Mouse (Mus musculus): ENCODE data around the gene Rfx1. TPM values are rescaled to one million over a fixed set of nuclear protein-coding genes. Genes with fewer than 3 reads are reported as not detected.

The Rfx1 gene
- polyA plus RNA-seq, 1 experiment from 2014 or later, result 8.4 TPM

DNA sequence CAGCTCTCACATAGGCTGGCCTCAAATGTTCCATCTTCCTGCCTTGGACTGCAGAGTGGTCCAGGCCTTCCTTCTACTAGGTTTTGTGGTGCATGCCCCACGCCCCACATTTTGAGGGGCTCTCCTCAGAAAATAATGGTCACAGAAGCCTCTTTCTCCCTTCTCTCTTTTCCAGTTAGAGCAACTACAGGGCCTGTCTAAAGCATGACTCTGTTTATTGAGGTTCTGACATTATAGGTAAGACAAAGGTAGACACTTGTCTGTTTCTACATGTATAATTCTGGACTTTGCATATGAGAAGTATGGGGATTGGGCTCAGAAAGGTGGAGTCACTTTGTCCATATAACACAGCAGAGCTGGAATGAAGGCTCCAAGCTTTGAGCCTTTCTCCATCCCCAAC lies 1.6 kb upstream of the Rfx1 start, which contains the start of gene Gm10643:
Gene Gm10643 (minus strand): TSS at position 101 of the 400 bp plus-strand sequence.
- H3K27ac ChIP-seq, result peak within 1 kb of the TSS; percentile 76
- no peak for ATAC-seq (ENCODE audit: low FRiP score)
- peak within 1 kb of the TSS; percentile 78 for H3K4me3 ChIP-seq (replicated peaks)
- peak within 1 kb of the TSS; percentile 68 for H3K9ac ChIP-seq
- no peaks in the 10 kb centered on the region for H3K9me3 ChIP-seq
- peak within 1 kb of the TSS; percentile 73 for H3K4me2 ChIP-seq
- 100% methylated on average over 1 of the region's 1 CpGs for WGBS
- peaks cover 25% of the 10 kb centered on the region for H3K4me1 ChIP-seq
- no peaks in the 10 kb centered on the region for H3K36me3 ChIP-seq (replicated peaks)
- no peaks in the 10 kb centered on the region for H3K27me3 ChIP-seq

DNA sequence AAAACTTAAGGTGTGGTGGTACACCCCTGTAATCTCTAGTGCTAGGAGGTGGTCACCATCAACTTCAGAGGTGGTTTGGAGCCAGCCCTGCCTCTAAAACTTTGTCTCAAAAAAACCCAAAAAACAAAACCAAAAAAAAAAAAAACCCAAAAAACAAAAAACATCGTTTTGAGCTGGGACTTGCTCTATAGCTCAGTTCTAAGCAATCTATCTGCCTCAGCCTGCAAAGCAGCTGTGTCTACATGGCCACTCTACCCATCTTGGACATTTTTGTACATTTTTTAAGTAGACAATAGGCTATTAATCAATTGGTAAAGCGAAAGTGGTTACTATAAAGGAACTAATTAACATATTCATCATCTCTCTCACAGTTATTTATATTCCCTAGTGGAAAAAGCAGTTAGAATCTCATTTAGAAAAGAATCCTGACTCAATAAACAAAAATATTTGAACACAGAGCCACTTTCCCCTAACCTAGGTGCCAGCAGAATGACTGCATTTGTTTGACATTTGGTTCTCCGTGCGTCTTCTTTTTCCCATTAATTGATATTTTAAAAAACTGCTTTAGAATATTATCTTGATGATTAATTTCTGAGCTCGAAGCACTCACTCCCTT lies 1.1 kb upstream of the Rfx1 start:
- no peak for ATAC-seq (ENCODE audit: low FRiP score)
- H3K4me1 ChIP-seq, result peaks cover 27% of the 10 kb centered on the region
- 30% methylated on average over 5 of the region's 5 CpGs for WGBS
- peak overlapping the region; percentile 68 for H3K9ac ChIP-seq
- H3K4me2 ChIP-seq, result peak overlapping the region; percentile 73
- H3K9me3 ChIP-seq, result no peaks in the 10 kb centered on the region
- peak overlapping the region; percentile 78 for H3K4me3 ChIP-seq (replicated peaks)
- H3K27ac ChIP-seq, result peak overlapping the region; percentile 76; the same call in 1 of the 2 replicates
- no peaks in the 10 kb centered on the region for H3K36me3 ChIP-seq (replicated peaks)
- no peaks in the 10 kb centered on the region for H3K27me3 ChIP-seq

DNA sequence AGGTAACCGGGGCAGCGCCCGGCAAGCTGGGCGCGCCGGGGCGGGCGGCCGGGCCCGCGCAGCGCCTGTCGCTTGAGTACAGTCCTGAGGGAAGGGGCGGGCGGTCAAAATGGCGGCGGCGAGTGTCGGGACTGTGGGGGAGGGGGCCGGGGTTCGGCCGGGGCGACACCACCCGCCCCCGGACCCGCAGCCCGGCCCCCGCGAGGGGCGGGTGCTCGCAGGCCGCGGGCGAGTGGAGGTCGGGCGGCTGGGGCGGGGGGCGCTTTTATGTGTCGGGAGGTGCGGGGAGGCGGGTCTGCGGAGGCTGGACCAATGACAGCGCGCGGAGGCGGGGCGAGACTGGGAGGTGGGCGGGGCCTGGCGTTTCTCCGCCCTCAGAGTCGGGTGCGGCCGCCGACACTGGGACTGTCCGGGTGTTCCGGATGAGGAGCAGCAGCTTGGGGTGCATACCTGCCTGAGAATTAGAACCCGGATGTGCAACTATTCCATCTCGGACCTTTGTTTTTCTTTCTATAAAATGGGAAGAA lies 476 bp downstream of the Rfx1 start:
- WGBS, result under 1% methylated on average over 55 of the region's 58 CpGs
- Histone ChIP-seq H3K4me3 (replicated peaks) (peak overlapping the region; percentile 78), H3K27ac (peak overlapping the region; percentile 96), H3K4me1 (peaks cover 37% of the 10 kb centered on the region), H3K27me3 (no peaks in the 10 kb centered on the region), H3K4me2 (peak overlapping the region; percentile 39), H3K9ac (peak overlapping the region; percentile 81), H3K36me3 (replicated peaks) (no peaks in the 10 kb centered on the region), H3K9me3 (no peaks in the 10 kb centered on the region)
- peak; percentile 70 for ATAC-seq (ENCODE audit: low FRiP score)

DNA sequence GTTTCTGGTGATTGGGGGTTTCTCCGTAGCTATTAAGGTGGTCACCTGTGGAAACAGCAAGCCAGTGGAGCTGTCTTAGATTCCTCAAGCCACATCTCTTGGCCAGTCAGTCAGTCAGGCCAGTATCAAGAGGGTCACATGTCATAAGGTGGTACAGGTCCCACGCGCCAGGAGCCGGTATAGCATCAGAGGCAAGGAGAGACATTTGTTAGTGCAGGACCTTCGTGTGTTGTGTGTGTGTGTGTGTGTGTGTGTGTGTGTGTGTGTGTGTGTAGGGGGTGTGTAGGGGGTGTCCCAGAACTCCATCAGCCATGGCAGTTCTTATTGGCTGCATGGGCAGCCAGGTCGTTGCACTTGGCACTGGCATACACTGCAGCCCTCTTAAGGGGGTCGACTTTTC lies 1.3 kb downstream of the Rfx1 start:
- Histone ChIP-seq H3K9me3 (no peaks in the 10 kb centered on the region), H3K4me3 (replicated peaks) (peak overlapping the region; percentile 78), H3K36me3 (replicated peaks) (no peaks in the 10 kb centered on the region), H3K4me1 (peaks cover 45% of the 10 kb centered on the region), H3K9ac (peak overlapping the region; percentile 38; the same call in 1 of the 2 replicates), H3K27ac (no peak overlapping the region), H3K27me3 (no peaks in the 10 kb centered on the region), H3K4me2 (peak overlapping the region; percentile 39)
- ATAC-seq (ENCODE audit: low FRiP score), result no peak
- WGBS, result 89% methylated on average over 7 of the region's 7 CpGs

DNA sequence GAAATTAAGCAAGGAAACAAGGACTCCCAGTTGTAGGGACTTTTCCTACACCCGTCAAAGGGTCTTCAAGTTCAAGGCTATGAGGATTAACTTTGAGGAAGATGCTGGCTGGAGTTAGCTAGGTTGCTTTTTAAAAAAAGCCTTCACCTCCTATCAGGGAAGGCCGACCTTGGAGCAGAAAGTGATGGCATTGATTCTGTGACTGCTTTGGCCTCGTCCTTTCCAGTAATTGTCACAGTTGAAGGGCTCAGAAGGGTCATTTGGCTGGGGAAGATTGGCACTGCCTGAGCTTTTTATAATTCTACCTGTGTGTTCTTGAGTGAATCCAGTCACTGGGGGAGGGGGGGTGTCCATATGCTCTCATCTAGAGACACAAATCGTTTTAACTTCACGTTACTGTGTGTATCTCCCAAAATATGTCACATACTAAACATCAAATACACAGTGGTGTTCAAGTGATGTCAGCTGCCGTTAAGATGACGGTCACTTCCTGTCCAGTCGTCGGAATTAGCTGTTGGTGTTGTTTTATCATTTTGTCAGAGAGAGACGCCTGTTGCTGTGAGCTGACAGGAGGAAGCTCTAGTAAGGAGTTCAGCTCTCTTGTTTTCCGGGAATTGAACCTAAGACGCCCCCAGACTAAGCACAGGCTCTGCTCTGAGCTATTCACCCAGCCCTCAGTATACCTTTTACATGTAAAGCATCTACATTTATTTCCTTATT lies 1.8 kb downstream of the Rfx1 start:
- WGBS, result 84% methylated on average over 12 of the region's 12 CpGs
- Histone ChIP-seq H3K9me3 (no peaks in the 10 kb centered on the region), H3K9ac (no peak overlapping the region), H3K4me2 (no peak overlapping the region), H3K27ac (no peak overlapping the region), H3K4me3 (replicated peaks) (no peak overlapping the region), H3K4me1 (peaks cover 51% of the 10 kb centered on the region), H3K27me3 (no peaks in the 10 kb centered on the region), H3K36me3 (replicated peaks) (no peaks in the 10 kb centered on the region)
- no peak for ATAC-seq (ENCODE audit: low FRiP score)

DNA sequence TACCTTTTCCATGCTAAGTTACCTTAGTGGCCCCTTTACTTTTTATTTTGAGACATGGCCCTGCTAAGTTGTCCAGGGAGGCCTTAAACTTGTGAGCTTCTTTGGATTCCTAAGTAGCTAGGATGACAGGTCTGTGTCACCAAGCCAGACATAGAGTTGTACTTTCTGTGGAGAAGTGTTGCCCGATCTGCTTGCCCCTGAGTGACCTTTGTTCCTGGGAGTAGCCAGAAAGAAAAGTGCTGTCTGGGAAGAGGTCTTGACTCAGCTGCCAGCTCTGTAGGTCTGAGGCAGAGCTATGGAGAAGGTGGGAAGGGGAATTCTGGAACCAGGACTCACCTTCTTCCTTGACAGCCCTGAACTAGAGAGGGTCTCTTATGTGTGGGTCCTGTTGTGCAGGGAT lies 2.5 kb downstream of the Rfx1 start:
- WGBS, result 58% methylated on average over 1 of the region's 1 CpGs
- Histone ChIP-seq H3K27ac (0 out of 2 replicates have a peak overlapping the region, but pooled peaks have one; percentile 19), H3K4me2 (no peak overlapping the region), H3K4me3 (replicated peaks) (no peak overlapping the region), H3K27me3 (no peaks in the 10 kb centered on the region), H3K4me1 (peaks cover 58% of the 10 kb centered on the region), H3K9ac (no peak overlapping the region), H3K36me3 (replicated peaks) (0 out of 2 replicates have a peak, but pooled peaks cover 1% of the 10 kb centered on the region), H3K9me3 (no peaks in the 10 kb centered on the region)
- no peak for ATAC-seq (ENCODE audit: low FRiP score)

DNA sequence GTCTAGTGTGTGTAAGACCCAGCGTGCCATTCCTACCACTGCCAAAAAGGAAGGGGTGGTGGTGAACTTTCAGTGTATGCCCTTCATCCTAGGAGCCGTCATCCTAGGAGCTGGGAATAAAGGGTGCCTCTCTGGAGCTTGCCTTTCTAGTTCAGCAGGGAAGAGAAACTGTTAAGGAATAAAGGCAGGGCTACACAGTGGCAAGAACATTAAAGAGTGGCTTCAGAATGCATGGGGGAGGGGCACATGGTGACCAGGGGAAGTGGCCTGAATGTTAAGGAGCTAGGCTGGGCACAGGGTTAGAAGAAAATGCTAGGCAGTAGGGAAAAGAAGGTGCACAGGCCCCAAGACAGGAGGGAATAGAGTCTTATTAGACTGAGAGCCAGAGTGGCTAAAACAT lies 3.1 kb downstream of the Rfx1 start:
- no peak for ATAC-seq (ENCODE audit: low FRiP score)
- no peaks in the 10 kb centered on the region for H3K9me3 ChIP-seq
- H3K4me2 ChIP-seq, result no peak overlapping the region
- H3K27me3 ChIP-seq, result no peaks in the 10 kb centered on the region
- H3K9ac ChIP-seq, result no peak overlapping the region
- peak overlapping the region; percentile 19; the same call in 1 of the 2 replicates for H3K27ac ChIP-seq
- peaks cover 7% of the 10 kb centered on the region; the same call in 1 of the 2 replicates for H3K36me3 ChIP-seq (replicated peaks)
- WGBS, result 46% methylated on average over 2 of the region's 2 CpGs
- peaks cover 63% of the 10 kb centered on the region for H3K4me1 ChIP-seq
- H3K4me3 ChIP-seq (replicated peaks), result no peak overlapping the region

DNA sequence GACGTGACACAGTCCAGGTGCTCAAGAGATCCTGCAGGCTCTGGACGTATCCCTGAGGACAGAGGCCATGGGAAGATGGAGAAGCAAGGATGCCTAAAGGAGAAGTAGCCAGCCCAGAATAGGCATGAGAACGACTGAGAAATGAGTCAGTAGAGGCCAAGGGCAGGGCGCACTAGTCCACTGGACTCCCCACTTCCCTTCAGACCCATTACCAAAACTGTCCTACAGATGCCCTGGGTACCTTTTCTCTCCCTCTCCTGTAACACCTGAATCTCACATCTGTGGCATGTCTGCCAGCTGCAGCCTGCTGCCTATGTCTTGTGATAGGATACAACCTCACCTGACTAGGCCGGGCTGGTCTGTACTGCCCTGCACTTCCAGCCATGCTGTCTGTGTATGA lies 3.6 kb downstream of the Rfx1 start:
- Histone ChIP-seq H3K27me3 (no peaks in the 10 kb centered on the region), H3K27ac (0 out of 2 replicates have a peak overlapping the region, but pooled peaks have one; percentile 19), H3K4me2 (no peak overlapping the region), H3K4me3 (replicated peaks) (no peak overlapping the region), H3K36me3 (replicated peaks) (peaks cover 12% of the 10 kb centered on the region; the same call in 1 of the 2 replicates), H3K9me3 (no peaks in the 10 kb centered on the region), H3K9ac (no peak overlapping the region), H3K4me1 (peaks cover 63% of the 10 kb centered on the region)
- ATAC-seq (ENCODE audit: low FRiP score), result no peak
- WGBS, result 89% methylated on average over 5 of the region's 5 CpGs

DNA sequence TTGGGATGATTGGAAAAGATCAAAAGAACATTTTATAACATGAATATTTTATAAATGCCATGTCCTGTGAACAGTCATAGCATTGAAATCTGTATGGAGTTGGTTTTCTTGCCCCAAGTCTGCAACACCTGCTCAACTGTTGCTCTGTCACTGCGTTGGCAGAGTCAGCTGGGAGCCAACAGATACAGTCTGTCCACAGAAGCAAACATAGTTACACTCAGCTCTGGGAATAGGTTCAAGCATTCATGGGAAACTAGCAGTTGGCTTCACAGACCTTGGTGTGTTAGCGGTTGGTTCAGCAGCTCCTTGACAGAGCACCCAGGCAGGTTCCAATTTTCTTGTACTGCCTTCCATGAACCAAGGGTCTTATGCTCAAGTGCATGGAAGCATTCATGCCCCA lies 4.0 kb downstream of the Rfx1 start:
- no peak for ATAC-seq (ENCODE audit: low FRiP score)
- no peaks in the 10 kb centered on the region for H3K9me3 ChIP-seq
- no peak overlapping the region for H3K4me2 ChIP-seq
- 91% methylated on average over 2 of the region's 2 CpGs for WGBS
- H3K27me3 ChIP-seq, result no peaks in the 10 kb centered on the region
- H3K9ac ChIP-seq, result no peak overlapping the region
- H3K36me3 ChIP-seq (replicated peaks), result peaks cover 16% of the 10 kb centered on the region; the same call in 1 of the 2 replicates
- H3K4me1 ChIP-seq, result peaks cover 63% of the 10 kb centered on the region
- no peak overlapping the region for H3K4me3 ChIP-seq (replicated peaks)
- H3K27ac ChIP-seq, result no peak overlapping the region

DNA sequence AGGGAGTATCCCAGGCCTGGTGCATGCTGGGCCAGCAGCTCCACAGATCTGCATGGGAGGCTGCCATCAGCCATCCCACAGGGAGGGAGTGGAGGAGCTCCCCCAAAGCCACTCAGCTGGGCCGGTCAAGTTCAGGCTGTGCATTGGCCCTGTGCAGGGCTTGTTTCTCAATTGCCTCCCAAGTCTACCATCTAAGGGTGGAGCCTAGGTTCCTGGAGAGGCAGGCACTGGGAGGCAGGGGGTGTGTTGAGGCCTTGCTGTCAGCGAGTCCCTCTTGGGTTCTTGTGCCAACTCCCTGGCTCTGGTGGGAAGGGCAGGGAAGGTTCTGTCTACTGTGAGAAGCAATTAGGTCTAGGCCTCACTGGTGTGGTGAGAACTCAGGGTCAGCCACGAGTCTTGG lies 5.3 kb downstream of the Rfx1 start:
- no peak overlapping the region for H3K27ac ChIP-seq
- H3K4me3 ChIP-seq (replicated peaks), result no peak overlapping the region
- H3K9ac ChIP-seq, result no peak overlapping the region
- no peaks in the 10 kb centered on the region for H3K9me3 ChIP-seq
- H3K27me3 ChIP-seq, result no peaks in the 10 kb centered on the region
- no peak for ATAC-seq (ENCODE audit: low FRiP score)
- no peak overlapping the region for H3K4me2 ChIP-seq
- WGBS, result 87% methylated on average over 3 of the region's 3 CpGs
- H3K36me3 ChIP-seq (replicated peaks), result peaks cover 17% of the 10 kb centered on the region; the same call in 1 of the 2 replicates
- H3K4me1 ChIP-seq, result peaks cover 63% of the 10 kb centered on the region

DNA sequence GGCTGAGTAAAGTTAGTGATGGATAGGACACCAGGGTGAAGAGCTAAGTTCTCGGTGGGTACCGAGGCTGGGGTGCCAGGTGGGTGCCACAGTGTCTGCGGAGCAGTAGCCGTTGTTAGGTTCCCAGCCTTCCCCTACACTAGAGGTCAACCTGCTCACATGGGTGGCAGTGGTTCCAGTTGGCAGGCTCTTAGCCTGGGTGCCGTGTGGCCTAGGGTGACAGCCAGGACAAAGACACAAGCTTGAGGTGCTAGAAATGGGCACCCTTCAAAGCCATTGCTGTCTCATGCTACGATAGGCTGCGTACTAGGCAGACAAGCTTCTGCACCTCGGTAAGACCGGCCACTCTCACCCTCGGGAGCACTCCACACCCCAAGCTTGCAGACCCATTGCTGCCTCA lies 5.7 kb downstream of the Rfx1 start:
- ATAC-seq (ENCODE audit: low FRiP score), result no peak
- Histone ChIP-seq H3K36me3 (replicated peaks) (peaks cover 20% of the 10 kb centered on the region; the same call in 1 of the 2 replicates), H3K4me1 (peaks cover 63% of the 10 kb centered on the region), H3K9me3 (no peaks in the 10 kb centered on the region), H3K9ac (no peak overlapping the region), H3K4me3 (replicated peaks) (no peak overlapping the region), H3K27ac (no peak overlapping the region), H3K27me3 (no peaks in the 10 kb centered on the region), H3K4me2 (no peak overlapping the region)
- 89% methylated on average over 10 of the region's 10 CpGs for WGBS

DNA sequence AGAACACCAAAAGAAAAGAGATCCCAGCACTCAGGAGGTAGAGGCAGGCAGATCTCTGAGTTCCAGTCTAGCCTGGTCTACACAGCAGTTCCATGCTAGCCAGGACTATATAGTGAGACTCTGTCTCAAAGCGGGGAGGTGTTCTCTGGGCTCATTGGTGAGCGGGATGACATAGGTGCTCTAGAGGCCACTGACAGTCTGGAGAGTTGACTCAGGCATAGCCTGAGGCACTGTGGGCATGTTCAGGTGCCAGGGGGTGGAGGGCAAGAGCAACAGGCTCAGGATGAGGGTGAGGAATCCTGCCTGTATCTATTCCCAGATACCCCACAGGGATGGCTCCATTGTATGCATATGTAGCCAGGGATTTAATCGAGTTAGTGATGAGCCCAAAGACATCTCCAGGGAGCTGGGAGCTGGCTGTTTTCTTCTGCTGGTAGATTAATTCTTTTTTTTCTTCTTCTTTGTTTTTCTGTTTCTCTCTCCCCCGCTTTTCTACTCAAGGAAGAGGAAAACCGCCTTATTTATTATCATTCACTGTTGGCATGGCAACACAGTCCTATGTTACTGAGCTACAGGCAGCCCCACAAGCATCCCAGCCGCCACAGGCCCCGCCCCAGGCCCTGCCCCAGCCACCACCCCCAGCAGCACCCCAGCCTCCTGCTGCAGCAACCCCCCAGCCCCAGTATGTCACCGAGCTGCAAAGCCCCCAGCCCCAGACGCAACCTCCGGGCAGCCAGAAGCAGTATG lies 6.8 kb downstream of the Rfx1 start:
- Histone ChIP-seq H3K27me3 (no peaks in the 10 kb centered on the region), H3K9ac (0 out of 2 replicates have a peak overlapping the region, but pooled peaks have one; percentile 12), H3K27ac (peak overlapping the region; percentile 38), H3K9me3 (no peaks in the 10 kb centered on the region), H3K4me2 (no peak overlapping the region; the same call in 1 of the 2 replicates), H3K4me1 (peaks cover 54% of the 10 kb centered on the region), H3K36me3 (replicated peaks) (peaks cover 20% of the 10 kb centered on the region; the same call in 1 of the 2 replicates), H3K4me3 (replicated peaks) (no peak overlapping the region)
- peak; percentile 62; the same call in 1 of the 2 replicates for ATAC-seq (ENCODE audit: low FRiP score)
- 44% methylated on average over 10 of the region's 10 CpGs for WGBS
